8 mouse cellular contexts compared by ENCODE assay signal in genomic region chr19:9135512-9136331, GRCm38 (mm10). TPM values are rescaled to one million over a fixed set of nuclear protein-coding genes. Genes with fewer than 3 reads are reported as not detected.
DNase-seq lines count a peak whose midpoint lies in the region; ATAC-seq lines count a peak whose summit lies in the region.

Gene Asrgl1, minus strand, starts transcription at chr19:9135636.

- H3K4me3 ChIP-seq in intestine, embryonic 16.5 days (ENCODE audit: low read length) = peak within 1 kb of the TSS; percentile 72
- peak within 1 kb of the TSS; percentile 81 for H3K4me3 ChIP-seq in midbrain, embryonic 10.5 days

- H3K27ac ChIP-seq in intestine, embryonic 16.5 days (ENCODE audit: low read length) = no peak within 1 kb of the TSS
- H3K27ac ChIP-seq in midbrain, embryonic 10.5 days (replicated peaks) = peak within 1 kb of the TSS; percentile 86

- H3K27me3 ChIP-seq in intestine, embryonic 16.5 days (replicated peaks; ENCODE audit: control insufficient read depth, insufficient read depth, low read length) = no peaks in the 10 kb centered on the region
- H3K27me3 ChIP-seq in midbrain, embryonic 10.5 days (ENCODE audit: low read depth, poor library complexity, severe bottlenecking) = no peaks in the 10 kb centered on the region

- peaks cover 8% of the 10 kb centered on the region for H3K4me1 ChIP-seq in intestine, embryonic 16.5 days (ENCODE audit: control insufficient read depth, insufficient read depth, low read length)
- H3K4me1 ChIP-seq in midbrain, embryonic 10.5 days = peaks cover 25% of the 10 kb centered on the region

- no peaks in the 10 kb centered on the region for H3K36me3 ChIP-seq in intestine, embryonic 16.5 days (ENCODE audit: control insufficient read depth, insufficient read depth, low read length)
- peaks cover 6% of the 10 kb centered on the region; the same call in 1 of the 2 replicates for H3K36me3 ChIP-seq in midbrain, embryonic 10.5 days

- peak; percentile 95 for DNase-seq in adrenal gland, postnatal 10 days
- peak; percentile 89 for DNase-seq in embryo, embryonic 9.5 days (ENCODE audit: extremely low spot score)
- DNase-seq in gastrocnemius, postnatal 4 days (ENCODE audit: low spot score in 2 of 2) = peak; percentile 86 to 93
- peak; percentile 91 to 92 for DNase-seq in left cerebral cortex, postnatal 36 days (ENCODE audit: low spot score in 2 of 2)
- peak; percentile 91 for DNase-seq in midbrain, embryonic 10.5 days (ENCODE audit: low spot score)
- DNase-seq in right cerebral cortex, postnatal 36 days (ENCODE audit: low spot score in 2 of 2) = peak; percentile 85 to 89
- peak; percentile 87 to 90 for DNase-seq in urinary bladder, postnatal 4 days (ENCODE audit: low spot score in 2 of 2)

- peak within 1 kb of the TSS; percentile 99 for H3K4me2 ChIP-seq in intestine, embryonic 16.5 days (ENCODE audit: low read depth, low read length)

- peak; percentile 97 for ATAC-seq in intestine, embryonic 16.5 days

- intact Hi-C loops in left cerebral cortex, postnatal 36 days (cut with DNase I) = no loop called here

- no peaks in the 10 kb centered on the region for H3K9me3 ChIP-seq in intestine, embryonic 16.5 days (ENCODE audit: control insufficient read depth, low read length)
- H3K9me3 ChIP-seq in midbrain, embryonic 10.5 days (replicated peaks) = no peaks in the 10 kb centered on the region

- 12% methylated on average over 31 of the region's 31 CpGs for WGBS in intestine, embryonic 16.5 days
- 12% methylated on average over 31 of the region's 31 CpGs for WGBS in midbrain, embryonic 10.5 days

- peak within 1 kb of the TSS; percentile 72 for H3K9ac ChIP-seq in intestine, embryonic 16.5 days (ENCODE audit: low read depth, low read length)

RNA-seq across cellular contexts. Expression of gene Asrgl1, which starts in this region (rescaled TPM):
- total RNA-seq in adrenal gland, postnatal 10 days (2021) = 10 to 100 TPM; 18.1 TPM
- total RNA-seq in gastrocnemius, postnatal 4 days (2021) = 10 to 100 TPM; 11.5 to 14.4 TPM
- 7.2 and 10.4 TPM in 2 replicates for polyA plus RNA-seq in intestine, embryonic 16.5 days (2015; fragmentation: Nextera tagmentation; extraction: Ambion mirVana)
- total RNA-seq in left cerebral cortex, postnatal 36 days (2021) = 100 to 1,000 TPM; 136 to 137 TPM
- 14.8 and 16.8 TPM in 2 replicates for polyA plus RNA-seq in midbrain, embryonic 10.5 days (2016; fragmentation: Nextera tagmentation; extraction: Ambion mirVana)

Comparison
In these comparisons a context has a peak if more than half of its experiments do, and no peak if none do; other contexts are left out.
1. RNA of gene Asrgl1 (total RNA-seq): 136 to 137 TPM in left cerebral cortex, postnatal 36 days; 18.1 TPM in adrenal gland, postnatal 10 days and 11.5 to 14.4 TPM in gastrocnemius, postnatal 4 days; every median in the first group is over 4 times any median in the second.
2. Peak in every context shown above with its lines, with median percentiles within 50 percentile points of each other: DNase-seq.